Mouse (Mus musculus) intestine, embryonic 15.5 days (tissue): ENCODE measurements around the gene Cdk5r2. TPM values are rescaled to one million over a fixed set of nuclear protein-coding genes. Genes with fewer than 3 reads are reported as not detected.
"Not testable (repeated sequence)": the region's sequence is repeated elsewhere in the genome, so short reads cannot be mapped to it uniquely, and the experiment has no call there.

Source experiments
- ATAC-seq: fragments of 200-750 bp; cut with Nextera tagmentation; 2 replicates; pipeline ENCODE4 v1.8.0; 2017; ENCODE audit warnings: moderate TSS enrichment, moderate library complexity
- H3K27ac ChIP-seq: fragments of 300-500 bp; sonication (generic); 2 replicates; pipeline ENCODE4 v1.5.1; 2015; ENCODE audit warnings: mild to moderate bottlenecking, inconsistent platforms
- H3K27me3 ChIP-seq: fragments of 300-500 bp; sonication (generic); replicated peaks from 2 replicates; pipeline ENCODE4 v1.6.1; 2015; ENCODE audit warnings: inconsistent platforms
- H3K36me3 ChIP-seq: fragments of 300-500 bp; sonication (generic); 2 replicates; pipeline ENCODE4 v1.6.1; 2015; ENCODE audit warnings: inconsistent platforms
- H3K4me1 ChIP-seq: fragments of 300-500 bp; sonication (generic); replicated peaks from 2 replicates; pipeline ENCODE4 v1.6.1; 2015; ENCODE audit warnings: inconsistent platforms
- H3K4me2 ChIP-seq: fragments of 300-500 bp; sonication (generic); replicated peaks from 2 replicates; pipeline ENCODE4 v1.6.1; 2015; ENCODE audit warnings: mild to moderate bottlenecking, inconsistent platforms
- H3K4me3 ChIP-seq: fragments of 300-500 bp; sonication (generic); replicated peaks from 2 replicates; pipeline ENCODE4 v1.5.1; 2015; ENCODE audit warnings: inconsistent platforms
- H3K9ac ChIP-seq: fragments of 300-500 bp; sonication (generic); 2 replicates; pipeline ENCODE4 v1.6.1; 2015; ENCODE audit warnings: inconsistent platforms
- H3K9me3 ChIP-seq: fragments of 300-500 bp; sonication (generic); 2 replicates; pipeline ENCODE4 v1.6.1; 2016; ENCODE audit warnings: inconsistent platforms
- WGBS: fragments of 180-500 bp; shearing (Covaris S2); methylation state at CpG from one replicate; pipeline ENCODE4 v1.1.7; 2015; 5-methylcytosine and 5-hydroxymethylcytosine counted together
- polyA plus RNA-seq: library from polyadenylated mRNA; unstranded; fragments of >200 nt; fragmentation: Nextera tagmentation; extraction: Ambion mirVana; gene quantifications from 2 replicates; pipeline ENCODE4 v1.2.1, GENCODE M21; 2015

Gene Cdk5r2
- 0.13 and 0.16 TPM in 2 replicates for polyA plus RNA-seq

DNA sequence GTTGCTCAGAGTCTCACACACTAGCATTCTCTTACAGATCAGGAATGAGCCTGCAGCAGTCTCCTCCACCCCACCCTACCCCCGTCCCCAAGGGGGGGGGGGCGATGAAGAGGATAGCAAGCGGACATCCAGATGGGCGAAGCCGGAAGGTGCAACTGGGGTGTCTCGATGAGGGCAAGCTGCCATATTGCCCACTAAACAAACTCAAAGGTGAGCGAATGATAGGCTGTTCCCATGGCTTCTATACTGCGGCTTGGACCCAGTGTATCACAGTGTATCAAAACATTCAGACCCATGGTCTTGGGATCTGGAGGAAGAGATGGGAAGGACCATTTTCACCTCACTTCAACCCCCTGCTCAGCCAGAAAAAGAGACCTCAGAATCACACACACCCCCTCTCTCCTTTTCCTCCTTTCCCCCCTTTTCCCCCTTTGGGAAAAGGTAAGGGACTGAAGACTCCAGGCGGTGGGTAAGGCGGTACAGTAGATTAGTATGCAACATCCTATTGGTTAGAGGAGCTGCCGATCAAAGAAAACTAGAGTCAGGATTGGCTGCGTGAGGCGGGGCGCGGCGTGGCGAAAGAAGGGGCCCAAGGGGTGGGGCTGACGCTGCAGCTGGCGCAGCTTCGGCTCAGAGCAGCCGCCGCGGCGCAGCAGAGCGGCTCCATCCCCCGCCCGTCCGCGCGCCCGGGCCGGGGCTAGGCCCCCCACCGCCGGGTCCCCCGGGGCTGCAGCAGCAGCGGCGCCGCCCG, at the start of gene Cdk5r2:
Cdk5r2 (plus strand) TSS at position 629 of the 751 bp plus-strand sequence.
- Histone ChIP-seq H3K27me3 (peaks cover 97% of the 10 kb centered on the region), H3K4me3 (peak within 1 kb of the TSS; percentile 68), H3K36me3 (no peaks in the 10 kb centered on the region), H3K27ac (no peak within 1 kb of the TSS), H3K9me3 (no peaks in the 10 kb centered on the region), H3K4me1 (peaks cover 25% of the 10 kb centered on the region), H3K4me2 (peak within 1 kb of the TSS; percentile 100), H3K9ac (peak within 1 kb of the TSS; percentile 42)
- 2% methylated on average over 39 of the region's 39 CpGs for WGBS
- ATAC-seq, result peak; percentile 92

DNA sequence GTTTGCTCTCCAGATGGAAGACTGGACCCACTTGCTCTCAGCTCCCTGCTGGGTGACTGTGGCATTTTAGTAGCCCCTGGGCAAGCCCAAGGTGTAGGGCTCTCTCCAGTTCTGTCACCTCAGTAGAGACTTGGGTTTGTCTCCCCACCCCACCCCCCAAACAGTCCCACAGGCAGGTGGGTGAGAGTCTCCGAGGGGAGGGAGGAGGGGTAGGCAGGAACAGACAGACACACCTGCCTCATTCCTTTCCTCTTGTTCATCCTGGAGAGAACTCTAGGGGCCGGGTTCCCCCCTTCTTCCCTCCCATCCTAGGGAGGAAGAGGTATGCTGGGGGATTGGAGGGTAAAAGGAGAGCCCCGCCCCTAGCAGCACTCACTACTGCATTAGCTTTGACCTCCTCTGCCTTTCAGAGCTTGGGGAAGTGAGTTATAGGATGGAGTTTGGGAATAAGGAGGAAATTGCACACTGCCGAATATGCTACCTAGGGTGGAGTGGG, 49.3 kb upstream of the Cdk5r2 start:
- H3K4me2 ChIP-seq, result no peak overlapping the region
- 24% methylated on average over 4 of the region's 4 CpGs for WGBS

DNA sequence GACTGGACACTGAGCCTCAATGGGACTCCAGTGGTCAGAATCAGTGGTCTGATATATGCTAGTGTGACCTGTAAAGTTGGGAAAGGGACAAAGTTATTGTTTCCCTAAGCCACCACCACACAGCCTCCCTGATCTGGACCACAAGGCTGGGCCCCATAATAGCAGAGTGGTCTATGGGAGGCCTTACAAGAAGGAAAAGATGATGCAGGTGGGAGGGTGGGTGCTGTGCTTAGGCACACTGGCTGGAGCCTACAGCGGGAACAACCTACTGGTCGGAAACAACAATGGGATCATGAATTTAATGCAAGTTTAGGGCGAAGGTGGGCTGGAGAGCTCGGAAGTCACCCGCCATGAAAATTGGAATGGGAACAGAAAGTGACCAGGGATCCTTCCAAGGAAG, 48.9 kb upstream of the Cdk5r2 start:
- peaks cover 85% of the 10 kb centered on the region for H3K27me3 ChIP-seq
- ATAC-seq, result no peak
- no peak overlapping the region for H3K9ac ChIP-seq
- H3K27ac ChIP-seq, result no peak overlapping the region
- H3K4me3 ChIP-seq, result no peak overlapping the region
- no peaks in the 10 kb centered on the region for H3K9me3 ChIP-seq
- peaks cover 34% of the 10 kb centered on the region for H3K4me1 ChIP-seq
- 25% methylated on average over 5 of the region's 5 CpGs for WGBS
- no peaks in the 10 kb centered on the region for H3K36me3 ChIP-seq
- no peak overlapping the region for H3K4me2 ChIP-seq

More for the DNA sequence above, 49.3 kb upstream of the Cdk5r2 start:
- no peak for ATAC-seq
- H3K9ac ChIP-seq, result no peak overlapping the region
- H3K4me1 ChIP-seq, result peaks cover 39% of the 10 kb centered on the region
- peaks cover 89% of the 10 kb centered on the region for H3K27me3 ChIP-seq
- H3K27ac ChIP-seq, result no peak overlapping the region
- no peaks in the 10 kb centered on the region for H3K36me3 ChIP-seq
- no peak overlapping the region for H3K4me3 ChIP-seq
- no peaks in the 10 kb centered on the region for H3K9me3 ChIP-seq

DNA sequence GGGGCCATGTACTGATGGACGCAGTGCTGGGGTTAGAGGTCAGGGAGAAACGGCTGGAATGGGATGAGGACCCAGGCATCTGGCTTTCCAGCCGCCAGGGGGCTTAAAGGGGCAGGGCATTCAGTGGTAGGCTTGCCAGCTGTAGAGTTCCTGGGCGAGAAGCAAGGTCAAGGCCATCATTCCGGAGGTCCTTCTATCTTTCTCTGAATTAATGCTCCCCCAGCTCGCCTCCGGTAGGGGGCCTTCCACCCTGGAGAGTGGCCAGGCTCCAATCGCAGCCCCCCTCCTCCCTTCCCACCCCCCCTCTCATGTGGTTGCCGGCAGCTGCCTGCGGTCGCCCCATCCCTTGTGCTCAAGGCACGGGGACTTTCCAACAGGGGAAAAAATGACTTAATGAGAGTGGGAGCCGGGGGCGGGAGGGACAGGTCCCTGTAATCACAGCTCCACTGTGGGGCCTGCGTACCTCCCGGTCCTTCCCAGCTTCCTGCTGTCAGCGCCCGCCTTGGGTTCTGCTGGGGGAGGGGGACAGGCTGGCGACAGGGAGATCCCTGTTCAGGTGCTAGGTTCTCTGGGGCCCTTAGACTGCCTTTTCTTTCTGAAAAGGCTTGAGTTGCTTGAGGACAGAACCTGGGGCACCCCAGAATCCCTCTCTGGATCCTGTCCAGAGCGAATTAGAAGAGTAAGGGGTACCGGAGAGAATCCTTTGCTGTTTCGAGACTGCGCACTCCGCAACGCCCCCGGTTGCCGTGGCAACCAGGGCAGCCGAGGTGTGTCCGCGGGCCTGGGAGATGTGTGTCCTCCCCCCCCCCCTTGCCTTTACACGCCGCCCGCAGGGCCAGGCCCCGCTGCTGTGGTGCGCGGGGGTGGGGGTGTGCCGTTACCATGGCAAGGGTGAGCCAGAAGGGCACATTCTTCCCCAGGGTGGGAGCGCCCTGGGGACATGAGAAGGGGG, 48.1 kb upstream of the Cdk5r2 start:
- Histone ChIP-seq H3K4me3 (peak overlapping the region; percentile 11), H3K4me1 (peaks cover 33% of the 10 kb centered on the region), H3K36me3 (no peaks in the 10 kb centered on the region), H3K9me3 (no peaks in the 10 kb centered on the region), H3K9ac (no peak overlapping the region), H3K27me3 (peaks cover 82% of the 10 kb centered on the region), H3K27ac (no peak overlapping the region), H3K4me2 (peak overlapping the region; percentile 45)
- under 1% methylated on average over 38 of the region's 38 CpGs for WGBS
- no peak for ATAC-seq

DNA sequence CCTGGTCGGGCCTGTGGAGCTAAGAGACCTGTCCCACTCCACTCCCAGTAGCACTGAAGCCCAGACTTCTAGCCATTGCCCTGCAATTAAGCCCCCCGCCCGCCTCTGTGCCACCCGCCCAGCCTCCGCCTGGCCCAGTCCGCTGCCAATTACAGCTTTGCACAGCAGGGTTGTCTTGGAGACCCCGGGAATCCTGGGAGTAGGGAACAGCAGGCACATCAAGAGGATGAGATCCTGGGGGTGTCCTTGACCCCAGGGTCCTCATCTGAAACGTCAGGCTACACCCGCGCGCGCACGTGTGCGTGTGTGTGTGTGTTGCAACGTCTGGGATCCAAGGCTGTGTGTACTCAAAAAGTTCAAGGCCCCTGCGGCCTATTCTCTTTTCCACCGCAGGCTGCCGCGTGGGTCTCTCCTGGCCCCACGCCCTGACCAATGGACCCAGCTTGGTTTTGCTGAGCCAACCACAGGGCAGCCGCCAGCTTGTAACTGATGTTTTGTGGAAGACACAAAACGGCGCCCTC, 47.1 kb upstream of the Cdk5r2 start:
- peaks cover 32% of the 10 kb centered on the region for H3K4me1 ChIP-seq
- H3K27me3 ChIP-seq, result peaks cover 76% of the 10 kb centered on the region
- no peaks in the 10 kb centered on the region for H3K36me3 ChIP-seq
- 8% methylated on average over 23 of the region's 23 CpGs for WGBS
- H3K27ac ChIP-seq, result no peak overlapping the region
- no peak overlapping the region; the same call in 1 of the 2 replicates for H3K4me3 ChIP-seq
- H3K4me2 ChIP-seq, result peak overlapping the region; percentile 52; the same call in 1 of the 2 replicates
- no peak overlapping the region for H3K9ac ChIP-seq
- H3K9me3 ChIP-seq, result no peaks in the 10 kb centered on the region
- peak; percentile 16; the same call in 1 of the 2 replicates for ATAC-seq

DNA sequence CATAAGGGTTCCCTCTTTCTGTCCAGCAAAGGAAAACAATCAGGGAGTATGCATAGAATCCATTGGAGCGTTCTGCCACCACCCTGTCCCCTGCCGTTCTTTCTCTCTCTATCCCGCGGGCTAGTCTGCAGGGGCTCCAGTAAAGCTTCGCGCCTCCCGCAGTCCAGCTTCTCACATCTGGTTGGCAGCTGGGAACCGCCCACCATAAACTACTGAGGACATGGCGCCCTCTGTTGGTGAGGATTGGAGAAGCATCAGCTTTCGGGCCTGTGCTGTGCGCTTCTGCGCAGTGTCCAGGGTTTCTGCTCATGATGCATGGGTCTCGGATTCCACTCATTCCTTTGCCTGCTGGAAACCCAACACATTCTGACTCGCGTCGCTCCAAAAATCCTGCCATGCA, 46.7 kb upstream of the Cdk5r2 start:
- Histone ChIP-seq H3K4me1 (peaks cover 28% of the 10 kb centered on the region), H3K36me3 (no peaks in the 10 kb centered on the region), H3K4me2 (peak overlapping the region; percentile 52), H3K4me3 (no peak overlapping the region; the same call in 1 of the 2 replicates), H3K9me3 (no peaks in the 10 kb centered on the region), H3K27me3 (peaks cover 71% of the 10 kb centered on the region), H3K9ac (no peak overlapping the region), H3K27ac (no peak overlapping the region)
- WGBS, result under 1% methylated on average over 16 of the region's 16 CpGs
- peak; percentile 88 for ATAC-seq

DNA sequence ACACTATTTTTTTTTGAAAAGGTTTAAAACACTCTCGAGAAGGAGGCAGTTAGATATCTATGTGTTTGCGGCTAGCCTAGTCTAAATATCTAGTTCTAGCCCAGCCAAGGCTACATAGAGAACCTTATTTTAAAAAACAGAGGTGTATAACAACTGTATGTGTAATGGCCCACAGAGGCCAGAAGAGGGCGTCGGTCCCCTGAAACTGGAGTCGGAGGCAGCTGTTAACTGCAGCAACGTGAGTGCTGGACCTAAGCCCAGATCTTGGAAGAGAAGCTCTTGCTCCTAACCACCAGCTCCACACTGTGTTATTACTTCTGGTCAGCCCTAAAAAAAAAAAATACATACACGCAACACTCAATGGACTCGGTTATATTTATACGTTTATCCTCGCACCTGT, 45.7 kb upstream of the Cdk5r2 start:
- H3K4me1 ChIP-seq, result peaks cover 20% of the 10 kb centered on the region
- no peak overlapping the region for H3K9ac ChIP-seq
- no peak for ATAC-seq
- H3K4me2 ChIP-seq, result no peak overlapping the region
- no peaks in the 10 kb centered on the region for H3K9me3 ChIP-seq
- no peak overlapping the region for H3K27ac ChIP-seq
- H3K36me3 ChIP-seq, result no peaks in the 10 kb centered on the region
- peaks cover 62% of the 10 kb centered on the region for H3K27me3 ChIP-seq
- no peak overlapping the region for H3K4me3 ChIP-seq
- 55% methylated on average over 10 of the region's 10 CpGs for WGBS

DNA sequence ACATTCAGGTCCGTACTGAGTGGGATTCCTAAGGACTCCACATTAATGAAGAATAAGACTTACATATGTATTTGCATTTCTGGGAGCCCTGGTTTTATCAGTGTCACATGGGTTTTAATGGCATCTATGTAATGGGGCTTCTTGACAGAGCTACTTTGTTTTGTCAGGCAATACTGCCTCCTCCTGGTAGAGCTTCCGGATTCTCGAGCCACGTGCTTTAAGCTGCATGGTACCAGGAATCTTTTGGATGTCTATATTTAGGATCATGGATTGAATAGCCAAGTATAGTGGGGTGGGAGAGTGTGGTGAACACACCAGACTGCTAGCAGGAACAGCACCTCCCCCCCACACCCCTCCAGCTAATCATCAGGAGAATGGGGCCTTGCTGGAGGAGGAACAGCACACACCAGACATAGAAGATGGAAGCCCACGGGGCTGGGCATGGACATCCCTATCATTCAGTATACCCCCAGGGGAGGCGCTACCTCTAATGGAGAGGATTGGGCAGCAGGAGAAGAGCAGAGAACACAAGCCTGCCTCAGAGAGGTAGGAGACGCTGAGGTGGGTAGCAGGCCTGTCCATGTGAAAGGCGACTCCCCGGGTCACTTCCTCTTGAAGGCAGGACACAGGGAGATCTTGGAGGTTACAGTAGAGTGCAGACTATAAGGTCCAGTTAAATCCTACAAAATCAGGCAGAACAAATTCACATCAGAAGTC, 39.6 kb upstream of the Cdk5r2 start:
- Histone ChIP-seq H3K4me2 (no peak overlapping the region), H3K9me3 (no peaks in the 10 kb centered on the region), H3K36me3 (no peaks in the 10 kb centered on the region), H3K27ac (no peak overlapping the region), H3K27me3 (peaks cover 7% of the 10 kb centered on the region), H3K4me1 (0 out of 2 replicates have a peak, but pooled peaks cover 5% of the 10 kb centered on the region), H3K4me3 (no peak overlapping the region), H3K9ac (no peak overlapping the region)
- 77% methylated on average over 9 of the region's 9 CpGs for WGBS
- no peak for ATAC-seq

DNA sequence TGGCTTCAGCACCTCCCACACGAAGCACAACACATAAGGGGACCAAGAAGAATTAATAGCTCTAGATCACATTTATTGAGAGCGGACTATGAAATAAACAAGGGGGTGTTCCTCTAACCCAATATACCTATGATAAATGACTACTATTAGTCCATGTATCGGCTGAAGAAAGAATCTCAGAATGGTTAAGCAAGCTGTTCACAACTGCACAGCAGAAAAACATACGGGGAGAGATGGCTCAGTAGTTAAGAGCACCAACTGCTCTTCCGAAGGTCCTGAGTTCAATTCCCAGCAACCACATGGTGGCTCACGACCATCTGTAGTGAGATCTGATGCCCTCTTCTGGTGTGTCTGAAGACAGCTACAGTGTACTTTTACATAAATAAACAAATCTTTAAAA, 38.8 kb upstream of the Cdk5r2 start:
- H3K27me3 ChIP-seq, H3K4me1 ChIP-seq, H3K9ac ChIP-seq, H3K27ac ChIP-seq, ATAC-seq, H3K36me3 ChIP-seq, H3K4me3 ChIP-seq, H3K4me2 ChIP-seq, H3K9me3 ChIP-seq: not testable (repeated sequence)
- 87% methylated on average over 6 of the region's 6 CpGs for WGBS

DNA sequence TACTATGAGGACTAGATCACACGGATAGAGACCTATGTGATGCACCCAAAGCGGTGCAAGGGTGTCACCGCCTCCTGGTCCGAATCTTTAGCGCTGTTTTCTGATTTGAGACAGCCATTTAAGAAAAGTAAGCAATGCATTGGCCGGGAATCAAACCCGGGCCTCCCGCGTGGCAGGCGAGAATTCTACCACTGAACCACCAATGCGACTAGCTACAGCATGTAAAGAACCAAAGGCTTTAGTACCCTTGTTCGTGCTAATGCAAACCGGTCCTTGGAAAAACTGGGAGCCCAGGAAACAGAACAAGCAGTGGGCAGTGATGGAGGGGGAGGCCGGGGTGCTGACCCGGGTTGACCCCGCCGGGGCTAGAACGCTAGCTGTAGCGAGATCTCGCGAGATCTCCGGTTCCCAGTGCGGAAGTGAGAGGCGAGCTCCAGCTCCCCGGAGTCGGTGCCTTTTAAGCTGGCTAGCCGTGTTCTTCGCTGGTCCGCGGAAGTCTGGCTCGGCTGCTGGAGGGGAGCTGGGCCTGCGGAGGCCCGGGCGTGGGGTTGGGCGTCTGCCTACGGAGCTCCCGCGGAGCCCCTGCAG, 38.0 kb upstream of the Cdk5r2 start:
- H3K9ac ChIP-seq, result peak overlapping the region; percentile 80
- H3K4me1 ChIP-seq, result 0 out of 2 replicates have a peak, but pooled peaks cover 5% of the 10 kb centered on the region
- no peaks in the 10 kb centered on the region for H3K36me3 ChIP-seq
- H3K4me3 ChIP-seq, result peak overlapping the region; percentile 65
- H3K9me3 ChIP-seq, result no peaks in the 10 kb centered on the region
- peak; percentile 95 for ATAC-seq
- peak overlapping the region; percentile 90 for H3K27ac ChIP-seq
- 5% methylated on average over 38 of the region's 38 CpGs for WGBS
- peak overlapping the region; percentile 70 for H3K4me2 ChIP-seq
- peaks cover 3% of the 10 kb centered on the region for H3K27me3 ChIP-seq

DNA sequence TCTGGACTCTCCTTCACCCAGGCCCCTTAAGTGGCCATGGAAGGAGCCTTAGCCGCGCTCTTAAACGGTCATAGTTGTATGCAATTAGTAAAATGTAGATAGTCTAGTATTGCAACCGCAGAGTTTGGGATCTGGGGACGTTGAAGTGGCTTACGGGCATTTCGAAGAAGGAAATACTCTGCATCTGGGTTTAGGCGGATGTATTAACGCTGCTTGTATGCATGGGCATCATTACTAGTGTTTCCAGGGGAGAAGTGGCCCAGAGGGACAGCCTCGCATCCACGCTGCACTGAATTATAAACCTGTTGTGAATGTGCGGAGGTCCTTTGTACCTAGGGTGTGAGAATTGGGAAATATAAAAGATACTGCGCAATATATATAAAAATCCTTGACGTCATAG, 37.5 kb upstream of the Cdk5r2 start:
- Histone ChIP-seq H3K27me3 (no peaks in the 10 kb centered on the region; the same call in 1 of the 2 replicates), H3K9me3 (no peaks in the 10 kb centered on the region), H3K4me3 (peak overlapping the region; percentile 65), H3K4me1 (0 out of 2 replicates have a peak, but pooled peaks cover 5% of the 10 kb centered on the region), H3K9ac (peak overlapping the region; percentile 80), H3K27ac (peak overlapping the region; percentile 90), H3K4me2 (peak overlapping the region; percentile 70), H3K36me3 (no peaks in the 10 kb centered on the region)
- WGBS, result 13% methylated on average over 14 of the region's 14 CpGs
- peak; percentile 69 for ATAC-seq
